Mouse (Mus musculus) T-helper 1 cell (primary cell): ENCODE data around the gene Saa3.
"Not testable (repeated sequence)": the region's sequence is repeated elsewhere in the genome, so short reads cannot be mapped to it uniquely, and the experiment has no call there.

Experiments used
- in situ Hi-C: fragments of 300-600 bp; cut with MboI, MseI; formaldehyde crosslinking; loops from one replicate; pipeline ENCODE4 v1.15.1; 2025; ENCODE audit warnings: high pct_unique_total_duplicates

Saa3 gene

DNA sequence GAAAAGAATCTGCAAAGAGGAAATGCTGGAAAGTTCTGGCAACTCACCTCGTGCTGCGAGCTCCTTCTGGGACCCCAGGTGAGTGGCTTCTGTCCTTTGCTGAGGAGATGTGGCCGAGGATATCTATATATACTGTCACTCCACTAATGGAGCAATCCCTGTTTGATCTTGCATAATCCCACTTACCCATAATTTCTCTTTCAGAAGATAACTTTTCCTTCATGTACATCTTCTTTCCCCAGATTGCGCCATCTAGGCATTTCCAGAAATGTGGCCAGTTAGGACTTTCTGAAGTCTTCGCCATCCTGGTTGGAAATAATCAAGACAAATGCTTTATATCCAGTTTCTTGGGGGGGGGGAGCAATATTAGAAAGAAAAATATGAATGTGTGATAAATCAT lies at the start of gene Saa3:
Saa3 (minus strand) TSS at position 101 of the 400 bp plus-strand sequence.
- in situ Hi-C loops: no loop called here

DNA sequence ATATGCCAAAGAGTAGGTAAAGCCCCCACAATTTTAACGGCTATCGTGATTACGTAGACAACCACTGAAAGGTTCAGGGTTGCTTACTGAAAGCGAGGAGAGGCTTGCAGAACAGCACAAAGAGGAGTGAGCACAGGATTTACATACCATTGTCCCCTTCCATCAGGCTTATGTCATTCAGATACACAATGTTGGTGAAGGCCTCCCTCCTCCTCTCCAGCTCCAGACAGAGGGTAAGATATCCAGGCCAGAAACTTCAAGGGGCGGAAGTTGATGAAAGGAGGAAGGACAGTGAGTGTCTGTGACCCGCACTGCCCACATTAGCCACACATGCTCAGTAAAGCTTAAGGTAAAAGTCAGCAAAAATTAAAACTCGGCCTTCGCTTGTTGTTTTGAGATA lies 49.2 kb upstream of the Saa3 start:
- in situ Hi-C loops: no loop called here

DNA sequence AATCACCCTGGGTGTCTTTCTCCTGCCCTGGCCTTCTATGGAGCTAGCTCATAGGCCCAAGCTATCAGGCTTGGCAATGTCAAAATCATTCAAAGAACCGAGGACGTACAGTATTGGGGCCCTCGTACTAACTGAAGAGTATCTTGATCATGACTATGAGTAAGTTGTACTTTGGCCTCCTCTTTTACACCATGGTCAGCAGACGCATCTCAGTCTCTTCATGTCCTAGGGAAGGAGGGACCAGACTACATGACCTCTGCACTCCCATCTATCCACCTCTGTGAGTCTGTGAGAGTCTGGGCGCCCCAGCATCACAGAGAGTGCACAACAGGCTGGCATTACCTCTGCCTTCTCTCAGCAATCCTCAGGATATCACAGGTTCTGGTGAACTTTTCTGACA lies 47.1 kb upstream of the Saa3 start:
- in situ Hi-C loops: no loop called here

DNA sequence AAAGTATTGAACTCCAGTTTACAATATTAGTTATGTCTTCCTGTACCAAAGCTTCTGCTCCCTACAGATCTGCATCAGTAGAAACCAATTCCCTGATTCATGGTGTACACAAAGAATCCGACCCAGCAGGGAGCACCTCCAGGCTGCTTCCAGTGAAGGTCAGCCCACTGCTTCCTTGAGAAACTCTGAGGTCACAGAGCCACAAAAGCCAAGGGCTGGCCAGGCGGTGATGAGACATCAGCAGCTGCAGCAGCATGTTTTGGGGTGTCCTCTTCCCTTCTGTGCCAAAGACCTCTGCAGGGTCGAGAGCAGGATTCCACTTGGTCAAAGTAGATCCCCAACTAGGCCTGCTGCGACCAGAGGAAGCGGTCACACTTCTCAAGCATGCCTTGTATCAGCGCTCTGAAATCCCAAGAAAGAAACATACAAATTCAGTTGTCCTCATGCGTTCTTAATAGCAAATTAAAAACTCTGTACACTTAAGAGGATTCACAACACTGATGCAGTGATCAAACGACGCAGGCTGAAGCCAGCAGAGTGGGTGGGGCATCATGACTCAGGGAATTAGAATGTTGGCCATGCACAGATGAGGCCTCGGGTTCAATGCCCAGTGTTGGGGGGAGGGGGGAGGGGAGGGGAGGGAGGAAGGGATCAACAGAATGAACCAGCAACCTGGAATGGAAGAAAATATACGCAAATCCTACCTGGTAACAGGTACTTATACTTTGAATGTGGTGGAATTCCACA lies 45.7 kb upstream of the Saa3 start:
- in situ Hi-C loops: no loop called here

DNA sequence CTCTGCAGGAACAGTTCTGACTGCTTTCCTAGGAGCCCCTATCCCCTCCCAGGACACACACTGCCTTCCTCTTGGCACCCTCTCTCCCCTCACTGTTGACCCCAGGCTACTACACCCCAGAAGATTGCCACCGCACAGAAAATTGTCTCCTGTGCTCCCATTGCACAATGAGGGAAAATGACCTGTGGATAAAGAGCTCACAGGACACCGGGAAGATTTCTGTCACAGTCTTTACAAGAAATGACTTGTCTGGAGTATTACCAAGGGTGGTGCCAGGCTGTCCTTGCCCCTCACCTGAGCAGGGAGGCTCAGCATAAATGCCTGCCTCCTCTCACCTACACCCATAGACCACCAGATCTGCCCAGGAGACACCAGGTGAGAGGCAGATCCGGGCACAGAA lies 36.0 kb upstream of the Saa3 start, which contains the start of gene Saa2:
Saa2 (plus strand) TSS at position 301 of the 400 bp plus-strand sequence.
- in situ Hi-C loops: no loop called here

DNA sequence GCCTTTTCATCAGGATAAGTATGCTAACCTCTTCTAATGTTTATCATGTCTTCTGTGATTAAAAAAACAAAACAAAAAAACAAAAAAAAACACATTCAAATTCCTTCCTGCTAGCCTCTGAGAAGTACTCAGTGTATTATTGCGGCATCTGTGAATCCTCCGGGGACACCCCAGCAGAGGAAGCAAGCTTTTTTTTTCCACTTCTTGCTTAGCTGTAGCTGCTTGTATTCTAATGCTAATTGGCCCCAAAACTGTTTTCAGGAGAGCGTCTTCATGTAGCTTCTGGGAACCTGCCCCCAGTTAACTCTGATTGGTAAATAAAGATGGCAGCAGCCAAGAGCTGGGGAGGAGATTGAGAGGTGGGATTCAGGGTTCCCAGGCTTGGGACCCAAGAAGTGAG lies 33.0 kb upstream of the Saa3 start:
- in situ Hi-C loops: no loop called here

DNA sequence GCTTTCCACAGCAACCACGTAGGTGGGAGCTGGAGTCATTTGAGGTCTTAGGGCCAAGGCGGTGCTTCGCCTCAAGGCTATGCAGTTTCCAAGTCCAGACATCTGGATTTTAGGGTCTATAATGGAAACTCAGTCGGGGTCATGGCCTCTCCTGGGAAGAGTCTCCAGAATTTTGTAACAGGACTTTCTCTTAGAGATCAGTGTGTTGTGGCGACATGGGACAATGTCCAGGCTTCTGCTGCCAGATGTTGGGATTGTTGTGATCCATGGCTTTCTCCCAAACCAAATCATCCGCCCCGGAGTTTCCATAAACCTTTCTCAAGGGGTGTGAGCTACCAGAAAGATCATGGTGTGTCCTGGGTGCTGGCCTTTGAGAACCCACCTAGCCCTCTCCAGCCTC lies 30.9 kb upstream of the Saa3 start:
- in situ Hi-C loops: no loop called here

DNA sequence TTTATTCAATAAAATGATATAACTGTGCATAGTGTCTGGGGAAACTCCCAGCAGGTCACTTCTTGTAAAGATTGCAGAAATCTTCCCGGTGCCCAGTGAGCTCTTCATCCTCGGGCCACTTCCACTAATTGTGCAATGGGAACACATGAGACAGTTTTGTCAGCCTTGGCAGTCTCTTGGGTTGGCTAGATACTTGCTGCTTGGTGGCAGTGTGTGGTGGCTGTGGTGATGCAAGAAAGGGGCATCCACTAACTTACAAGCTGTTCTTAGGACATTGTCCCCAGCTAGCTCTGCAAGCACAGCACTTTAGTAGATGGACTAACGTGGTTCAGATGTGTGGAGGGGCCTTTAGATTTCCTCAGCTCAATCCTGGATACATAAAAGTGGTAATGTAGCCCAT lies 30.3 kb upstream of the Saa3 start:
- in situ Hi-C loops: no loop called here

DNA sequence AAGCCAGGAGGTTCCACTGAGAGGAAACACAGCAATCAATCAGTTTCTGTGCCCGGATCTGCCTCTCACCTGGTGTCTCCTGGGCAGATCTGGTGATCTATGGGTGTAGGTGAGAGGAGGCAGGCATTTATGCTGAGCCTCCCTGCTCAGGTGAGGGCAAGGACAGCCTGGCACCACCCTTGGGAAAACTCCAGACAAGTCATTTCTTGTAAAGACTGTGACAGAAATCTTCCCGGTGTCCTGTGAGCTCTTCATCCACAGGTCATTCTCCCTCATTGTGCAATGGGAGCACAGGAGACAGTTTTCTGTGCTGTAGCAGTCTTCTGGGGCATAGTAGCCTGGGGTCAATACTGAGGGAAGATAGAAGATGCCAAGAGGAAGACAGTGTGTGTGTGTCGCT lies 27.4 kb upstream of the Saa3 start, which contains the start of gene Saa1:
Saa1 (minus strand) TSS at position 101 of the 400 bp plus-strand sequence.
- in situ Hi-C loops: not testable (repeated sequence)

DNA sequence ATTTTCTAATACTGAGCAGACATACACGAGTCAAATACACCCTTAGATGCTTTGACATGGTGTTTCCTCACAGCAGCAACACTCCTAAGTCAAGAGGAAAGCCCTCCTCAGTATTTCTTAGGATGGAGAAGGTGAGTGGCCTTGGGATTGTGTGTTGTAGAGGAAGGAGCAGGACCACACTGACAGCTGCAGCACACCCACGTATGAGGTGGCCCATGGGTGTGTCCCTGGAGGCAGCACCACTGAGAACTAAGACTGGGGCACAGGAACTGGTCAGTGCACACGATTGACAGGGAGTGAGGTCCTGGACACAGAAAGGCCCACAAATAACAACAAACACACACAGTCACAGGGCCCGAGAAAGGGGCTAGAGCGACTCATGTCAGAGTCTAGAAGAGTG lies 24.5 kb upstream of the Saa3 start:
- in situ Hi-C loops: not testable (repeated sequence)

DNA sequence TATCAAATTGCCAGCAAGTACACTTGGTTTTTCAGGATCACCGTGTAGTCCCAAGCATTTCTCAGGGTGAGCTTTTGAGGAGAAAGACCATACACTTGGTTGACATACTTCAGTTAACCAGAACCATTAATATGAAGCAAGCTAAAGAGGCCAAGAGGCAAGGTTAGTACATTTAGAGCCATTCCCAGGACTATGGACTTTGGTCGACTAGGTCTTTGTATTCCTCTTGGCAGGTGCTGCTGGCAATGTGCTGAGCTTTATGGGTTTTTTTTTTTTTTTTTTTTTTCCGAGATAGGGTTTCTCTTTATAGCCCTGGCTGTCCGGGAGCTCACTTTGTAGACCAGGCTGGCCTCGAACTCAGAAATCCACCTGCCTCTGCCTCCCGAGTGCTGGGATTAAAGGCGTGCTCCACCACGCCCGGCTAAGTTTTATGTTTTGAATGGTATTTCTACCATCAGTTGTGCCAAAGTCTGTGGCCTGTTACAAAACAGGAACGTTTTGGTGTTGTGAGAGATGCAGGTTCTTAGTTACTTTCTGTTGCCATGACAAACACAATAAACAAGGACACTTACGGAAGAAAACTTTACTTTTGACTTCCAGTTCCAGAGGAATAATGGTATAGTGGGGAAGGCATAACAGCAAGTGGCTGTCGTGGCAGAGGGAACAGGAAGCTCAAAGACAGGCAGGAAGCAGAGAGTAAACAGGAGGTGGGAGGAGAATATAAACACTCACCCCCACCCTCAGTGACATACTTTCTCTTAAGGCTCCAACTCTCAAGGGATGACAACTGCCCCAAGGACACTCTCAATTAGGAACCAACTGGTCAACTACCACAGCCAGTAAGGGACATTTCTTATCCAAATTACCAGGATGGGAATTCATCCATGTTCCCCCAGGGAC lies 23.3 kb upstream of the Saa3 start:
- in situ Hi-C loops: no loop called here

DNA sequence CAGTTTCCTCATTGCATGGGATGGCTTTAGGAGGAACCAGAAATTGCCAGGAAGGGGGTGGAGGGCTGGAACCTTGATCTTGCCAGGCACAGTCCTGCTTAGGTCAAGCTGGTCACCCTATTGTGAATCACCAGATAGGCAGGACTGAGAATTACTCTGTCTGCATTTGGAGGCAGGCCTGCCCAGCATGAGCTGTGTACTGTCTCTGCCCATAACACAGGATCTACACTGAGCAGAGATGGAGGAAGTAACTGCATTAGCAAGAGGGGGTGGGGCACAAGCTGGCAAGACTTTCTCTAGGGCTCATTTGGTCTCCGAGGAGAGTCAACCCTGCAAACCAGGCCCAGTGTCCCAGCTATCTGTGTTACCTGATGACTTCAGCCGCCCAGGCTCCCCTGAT lies 19.5 kb upstream of the Saa3 start:
- in situ Hi-C loops: no loop called here

DNA sequence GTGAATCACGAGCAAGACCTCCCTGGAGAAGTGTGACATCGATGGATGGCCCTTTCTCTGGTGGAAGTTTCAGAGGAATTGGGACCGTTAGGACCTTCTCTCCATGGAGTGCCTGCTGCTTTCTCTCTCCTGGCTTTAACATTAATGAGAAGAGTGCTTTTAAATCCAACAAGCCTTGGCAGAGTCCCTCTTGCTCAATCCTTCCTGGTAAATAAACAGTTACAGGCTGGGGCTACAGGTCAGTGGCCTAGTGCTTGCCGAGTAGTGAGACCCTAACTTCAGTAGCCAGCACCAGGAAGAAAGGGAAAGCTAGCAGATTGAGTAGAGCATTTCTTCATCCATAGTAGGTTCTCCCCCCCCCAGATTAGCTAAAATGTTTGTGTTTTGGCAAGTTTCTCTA lies 17.0 kb upstream of the Saa3 start, which contains the start of gene Saa4:
Saa4 (minus strand) TSS at position 146 of the 400 bp plus-strand sequence.
- in situ Hi-C loops: no loop called here

DNA sequence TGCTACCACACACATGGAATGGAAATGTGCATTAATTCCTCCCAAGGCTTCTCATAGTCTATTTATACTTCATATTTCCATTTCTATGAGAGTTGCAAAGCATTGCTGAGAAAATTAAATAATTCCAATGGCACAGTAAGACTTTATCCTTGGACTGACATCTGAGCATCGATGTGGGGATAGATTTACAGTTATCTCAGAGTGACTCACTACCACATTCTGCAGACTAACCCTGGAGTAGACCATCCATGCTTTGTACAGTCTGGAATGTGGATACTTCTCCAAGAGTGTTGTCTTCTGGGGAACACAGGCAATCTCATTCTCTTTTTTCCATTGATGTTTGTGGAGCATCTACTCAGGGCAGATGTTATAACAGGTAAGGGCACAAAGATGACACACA lies 12.1 kb upstream of the Saa3 start:
- in situ Hi-C loops: no loop called here

DNA sequence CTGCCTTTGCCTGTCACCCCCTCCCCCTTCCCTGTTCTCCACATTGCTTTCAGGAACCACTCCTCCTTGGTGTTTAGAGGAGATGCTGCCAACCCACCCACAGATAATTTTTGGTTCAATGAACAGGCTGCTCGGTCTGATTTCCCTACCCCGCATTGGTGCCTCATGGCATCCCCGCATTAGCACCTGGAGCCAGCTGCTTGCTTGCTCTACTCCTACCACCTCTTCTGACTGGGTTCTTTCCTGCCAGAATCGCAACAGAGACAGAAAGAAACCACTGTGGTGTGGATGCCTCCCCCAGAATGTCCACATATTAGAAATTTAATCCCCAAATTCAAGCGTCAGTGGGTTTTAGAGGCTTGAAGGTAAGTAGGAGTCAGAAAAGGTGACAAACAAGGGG lies 8.9 kb upstream of the Saa3 start:
- in situ Hi-C loops: no loop called here

DNA sequence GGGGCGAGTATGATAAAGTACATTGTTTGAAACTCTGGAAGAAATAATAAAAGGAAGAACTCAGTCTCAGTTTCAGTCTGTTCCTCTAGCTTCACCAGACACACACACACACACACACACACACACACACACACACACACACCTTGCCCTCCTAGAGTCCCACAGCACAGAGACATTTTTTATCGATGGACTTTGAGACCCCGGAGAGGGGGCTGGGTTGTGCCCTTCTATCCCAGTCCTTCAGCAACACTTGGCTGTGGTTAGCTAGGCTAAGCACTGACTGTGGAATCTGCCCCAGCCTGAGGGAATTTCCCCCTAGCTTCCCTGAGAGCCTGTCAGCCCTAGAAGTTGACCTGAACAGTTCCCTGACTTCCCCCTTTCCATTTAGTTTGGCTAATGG lies 8.3 kb upstream of the Saa3 start:
- in situ Hi-C loops: no loop called here

DNA sequence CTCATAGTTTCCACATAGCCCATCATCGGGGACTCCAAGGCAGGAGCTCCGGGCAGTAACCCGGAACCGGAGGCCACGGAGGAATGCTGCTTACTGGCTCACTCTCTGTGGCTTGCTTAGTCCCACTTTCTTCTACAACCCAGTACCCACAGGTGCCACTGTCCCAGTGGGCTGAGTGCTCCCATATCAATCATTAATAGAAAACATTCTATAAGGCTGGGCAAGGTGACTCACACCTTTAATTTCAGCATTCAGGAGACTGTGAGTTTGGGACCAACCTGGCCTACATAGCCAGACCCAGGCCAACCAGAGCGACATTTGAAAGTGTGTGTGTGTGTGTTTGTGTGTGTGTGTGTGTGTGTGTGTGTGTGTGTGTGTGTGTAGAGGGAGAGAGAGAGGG lies 7.9 kb upstream of the Saa3 start:
- in situ Hi-C loops: no loop called here

DNA sequence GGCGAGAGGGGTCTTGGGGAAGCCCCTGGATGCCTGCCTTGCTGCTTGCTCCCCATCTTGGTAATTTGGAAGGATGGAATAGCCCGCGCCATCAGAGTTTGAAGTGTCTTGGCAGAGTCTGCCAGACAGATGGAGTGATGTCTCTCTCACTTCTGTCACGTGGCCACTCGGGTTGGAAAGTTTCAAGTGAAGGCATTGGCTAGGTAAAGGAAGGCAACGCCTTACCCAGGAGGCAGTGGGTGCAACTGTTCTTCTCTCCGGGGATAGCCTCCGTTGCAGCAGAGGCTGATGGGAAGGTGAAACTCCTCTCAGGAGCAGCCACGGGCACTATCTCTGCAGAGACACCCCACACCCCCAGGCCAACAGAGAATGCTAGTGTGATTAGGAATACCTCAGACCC lies 5.0 kb upstream of the Saa3 start:
- in situ Hi-C loops: no loop called here

DNA sequence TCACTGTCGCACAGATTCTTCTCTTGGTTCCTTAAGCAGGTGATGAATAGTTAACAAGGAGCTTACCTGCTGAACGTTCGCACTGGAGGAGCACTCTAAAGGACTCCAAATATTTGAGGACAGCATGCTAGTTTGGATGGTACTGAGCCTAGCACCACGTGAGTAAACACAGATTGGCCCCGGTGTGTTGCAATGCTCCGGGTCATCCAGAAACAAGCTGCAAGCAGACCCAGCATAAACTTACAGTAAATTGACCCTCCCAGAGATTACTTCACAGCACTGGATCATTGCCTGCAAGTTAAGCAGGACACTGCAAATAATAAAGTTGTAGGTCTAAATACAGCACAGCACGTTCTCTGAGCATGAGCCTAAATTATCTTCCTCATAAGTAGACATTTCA lies 4.0 kb upstream of the Saa3 start:
- in situ Hi-C loops: no loop called here

DNA sequence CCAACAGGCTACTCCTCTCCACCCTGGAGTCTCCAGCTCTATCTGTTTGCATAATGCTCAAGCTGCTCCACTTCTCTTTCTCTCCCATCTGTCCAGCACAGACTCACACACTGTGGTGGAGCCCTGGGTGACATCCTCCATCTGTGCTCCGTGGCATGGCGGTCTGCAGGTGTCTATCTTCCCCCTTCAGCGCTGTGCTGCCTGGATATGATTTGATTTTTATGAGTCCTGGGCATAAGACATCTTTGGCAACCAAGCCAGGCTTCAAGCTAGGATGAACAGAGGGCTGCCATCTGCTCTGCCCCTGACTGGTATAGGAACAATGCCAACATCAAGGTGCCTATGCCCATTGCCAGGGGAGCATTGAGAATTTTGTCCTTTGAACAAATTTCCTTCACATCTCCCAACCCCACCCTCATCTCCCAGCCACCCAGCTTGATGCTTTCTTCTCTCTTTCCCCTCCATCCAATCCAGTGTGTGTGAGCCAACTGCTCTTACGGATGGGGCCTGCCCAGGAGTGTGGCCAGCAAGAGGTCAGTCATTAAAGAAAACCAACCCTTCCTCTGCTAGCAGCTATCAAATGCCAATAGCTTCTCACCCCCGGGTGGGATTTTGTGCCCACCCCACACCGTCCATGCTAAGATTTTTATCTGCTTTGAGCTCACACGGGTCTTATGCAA lies 3.2 kb upstream of the Saa3 start:
- in situ Hi-C loops: no loop called here

DNA sequence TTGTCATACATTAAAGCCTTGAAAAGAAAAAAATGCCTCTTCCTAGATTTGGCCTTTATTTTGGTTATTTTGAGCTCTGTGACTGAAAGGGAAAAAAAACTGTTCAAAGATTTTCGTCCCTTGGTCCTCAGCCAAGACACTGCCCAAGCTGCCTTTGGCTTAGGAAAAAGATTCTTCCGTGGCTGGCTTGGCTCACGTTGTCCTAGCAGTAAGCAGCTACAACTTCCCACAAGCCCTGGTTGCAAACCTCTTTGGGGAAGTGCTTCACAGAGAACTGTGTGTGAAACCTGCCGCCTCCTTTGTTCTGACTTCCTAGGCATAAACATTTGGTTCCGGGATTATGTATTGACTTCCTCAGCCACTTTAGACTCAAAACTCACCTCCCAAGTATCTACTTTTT lies 1.4 kb upstream of the Saa3 start:
- in situ Hi-C loops: no loop called here

DNA sequence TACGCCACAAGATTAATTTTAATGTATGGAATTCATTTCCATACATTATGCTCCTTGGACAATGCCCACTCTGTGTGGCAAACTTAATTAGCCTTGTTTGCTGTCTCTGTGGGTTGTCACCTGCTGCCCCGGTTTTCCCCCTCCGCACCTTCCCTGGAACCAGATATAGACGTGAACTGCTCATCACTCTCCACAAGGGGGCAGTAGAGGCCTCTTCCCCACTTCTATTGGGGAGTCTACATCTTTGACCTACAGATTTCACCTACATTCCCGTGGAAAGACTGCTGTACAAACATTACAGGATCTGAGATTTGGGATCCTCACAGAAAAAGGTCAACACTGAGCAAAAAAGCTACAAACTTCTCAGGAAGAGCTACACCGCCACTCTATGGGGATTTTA lies 982 bp downstream of the Saa3 start:
- in situ Hi-C loops: no loop called here
